Comparison of ENCODE assay signal across 7 mouse cellular contexts in the genomic region with DNA sequence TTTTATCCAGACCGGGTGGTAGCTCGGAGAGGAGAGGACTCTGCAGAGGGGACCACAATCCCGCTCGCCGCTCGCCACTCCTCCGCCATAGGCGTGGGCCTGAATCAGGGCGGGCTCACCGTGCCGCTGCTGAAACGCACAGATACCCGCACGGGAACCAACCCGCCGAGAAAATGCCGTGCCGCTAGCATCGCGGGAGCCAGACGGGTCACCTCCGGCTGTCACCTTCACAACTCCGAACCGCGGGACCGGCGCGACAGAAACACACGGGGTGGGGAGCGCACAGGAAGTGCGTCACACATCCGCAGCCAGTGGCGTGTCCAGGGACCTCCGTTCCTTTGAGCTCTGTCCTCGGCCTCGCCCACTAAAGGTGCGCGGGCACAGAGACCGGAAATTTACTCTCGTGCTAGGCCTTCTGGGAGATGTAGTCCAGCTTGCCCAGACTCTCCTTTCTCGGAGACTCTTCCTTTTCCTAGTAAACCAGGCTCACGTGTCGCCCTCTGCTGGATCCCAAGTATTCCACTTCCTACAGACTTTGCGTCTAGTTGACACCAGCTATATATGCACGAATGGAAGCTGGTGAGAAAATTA. TPM values are rescaled to one million over a fixed set of nuclear protein-coding genes. Genes with fewer than 3 reads are reported as not detected.
DNase-seq lines count a peak whose midpoint lies in the region; ATAC-seq lines count a peak whose summit lies in the region.

Gene Ndufv1 (minus strand): TSS at position 375 of the 591 bp plus-strand sequence.

- DNase-seq in adrenal gland, postnatal 14 days = peak; percentile 97
- peak; percentile 100 for DNase-seq in embryonic facial prominence, embryonic 11.5 days (ENCODE audit: low spot score)
- DNase-seq in kidney, adult 11 months = peak; percentile 99
- peak; percentile 97 for DNase-seq in limb, embryonic 10.5 days (ENCODE audit: low spot score)
- DNase-seq in spleen, adult 12 weeks (ENCODE audit: low spot score) = peak; percentile 91

- peaks cover 3% of the 10 kb centered on the region for H3K36me3 ChIP-seq in embryonic facial prominence, embryonic 11.5 days (replicated peaks; ENCODE audit: control insufficient read depth, insufficient read depth, low read depth, low read length)
- H3K36me3 ChIP-seq in limb, embryonic 10.5 days = peaks cover 35% of the 10 kb centered on the region
- H3K36me3 ChIP-seq in midbrain, embryonic 13.5 days = peaks cover 31% of the 10 kb centered on the region

- H3K9ac ChIP-seq in embryonic facial prominence, embryonic 11.5 days (replicated peaks; ENCODE audit: low read length) = peak within 1 kb of the TSS; percentile 69
- H3K9ac ChIP-seq in midbrain, embryonic 13.5 days (replicated peaks) = peak within 1 kb of the TSS; percentile 79

- H3K27me3 ChIP-seq in embryonic facial prominence, embryonic 11.5 days (ENCODE audit: control insufficient read depth, insufficient read depth, low read length) = no peaks in the 10 kb centered on the region
- H3K27me3 ChIP-seq in limb, embryonic 10.5 days (ENCODE audit: low read depth, poor library complexity, severe bottlenecking) = no peaks in the 10 kb centered on the region
- no peaks in the 10 kb centered on the region; the same call in 1 of the 2 replicates for H3K27me3 ChIP-seq in midbrain, embryonic 13.5 days

- ATAC-seq in embryonic facial prominence, embryonic 11.5 days (replicated peaks; ENCODE audit: insufficient number of reproducible peaks, low FRiP score, low TSS enrichment, low read depth) = peak; percentile 98
- peak; percentile 96 for ATAC-seq in granulocyte monocyte progenitor cell, adult 5-6 weeks (replicated peaks; ENCODE audit: poor library complexity, severe bottlenecking)
- ATAC-seq in midbrain, embryonic 13.5 days = peak; percentile 100

- under 1% methylated on average over 45 of the region's 45 CpGs for WGBS in embryonic facial prominence, embryonic 11.5 days
- WGBS in limb, embryonic 10.5 days = 0% methylated on average over 45 of the region's 45 CpGs
- under 1% methylated on average over 45 of the region's 45 CpGs for WGBS in midbrain, embryonic 13.5 days

- peak within 1 kb of the TSS; percentile 76 for H3K4me3 ChIP-seq in embryonic facial prominence, embryonic 11.5 days (ENCODE audit: low read depth, low read length)
- H3K4me3 ChIP-seq in limb, embryonic 10.5 days = peak within 1 kb of the TSS; percentile 75
- peak within 1 kb of the TSS; percentile 88 for H3K4me3 ChIP-seq in midbrain, embryonic 13.5 days (replicated peaks)

- H3K27ac ChIP-seq in embryonic facial prominence, embryonic 11.5 days (replicated peaks; ENCODE audit: low read depth, low read length) = no peak within 1 kb of the TSS
- H3K27ac ChIP-seq in limb, embryonic 10.5 days = peak within 1 kb of the TSS; percentile 76
- peak within 1 kb of the TSS; percentile 53 for H3K27ac ChIP-seq in midbrain, embryonic 13.5 days

- no peaks in the 10 kb centered on the region; the same call in 1 of the 2 replicates for H3K4me1 ChIP-seq in embryonic facial prominence, embryonic 11.5 days (ENCODE audit: control insufficient read depth, insufficient read depth, low read length)
- H3K4me1 ChIP-seq in limb, embryonic 10.5 days = peaks cover 17% of the 10 kb centered on the region
- peaks cover 16% of the 10 kb centered on the region for H3K4me1 ChIP-seq in midbrain, embryonic 13.5 days (replicated peaks)

- H3K9me3 ChIP-seq in embryonic facial prominence, embryonic 11.5 days (replicated peaks; ENCODE audit: control insufficient read depth, low read length) = no peaks in the 10 kb centered on the region
- no peaks in the 10 kb centered on the region for H3K9me3 ChIP-seq in limb, embryonic 10.5 days (replicated peaks)
- no peaks in the 10 kb centered on the region for H3K9me3 ChIP-seq in midbrain, embryonic 13.5 days

- peak within 1 kb of the TSS; percentile 52 for H3K4me2 ChIP-seq in embryonic facial prominence, embryonic 11.5 days (ENCODE audit: low read depth, low read length)
- peak within 1 kb of the TSS; percentile 73 for H3K4me2 ChIP-seq in midbrain, embryonic 13.5 days (replicated peaks)

RNA-seq across cellular contexts. Expression of gene Ndufv1, which starts in this region (rescaled TPM):
- total RNA-seq in adrenal gland, postnatal 14 days (2021) = 604 and 685 TPM in 2 replicates
- polyA plus RNA-seq in embryonic facial prominence, embryonic 11.5 days (2014; fragmentation: Nextera tagmentation; extraction: Ambion mirVana) = 190 and 205 TPM in 2 replicates
- 93.8 and 132 TPM in 2 replicates for total RNA-seq in granulocyte monocyte progenitor cell, adult 5-6 weeks (2014; fragmentation: Nextera tagmentation)
- total RNA-seq in granulocyte monocyte progenitor cell, adult 5-6 weeks (2017) = 222 and 241 TPM in 2 replicates
- 220 and 221 TPM in 2 replicates for polyA plus RNA-seq in limb, embryonic 10.5 days (2016; fragmentation: Nextera tagmentation; extraction: Ambion mirVana)
- polyA plus RNA-seq in midbrain, embryonic 13.5 days (2015; fragmentation: Nextera tagmentation; extraction: Ambion mirVana) = 203 and 210 TPM in 2 replicates
